Mouse (Mus musculus) CD8-positive naive resting alpha-beta T cell, adult 57 days (primary cell): ENCODE measurements around the gene Thbs2. TPM values are rescaled to one million over a fixed set of nuclear protein-coding genes. Genes with fewer than 3 reads are reported as not detected.

Experiments used
- total RNA-seq: library from RNA; stranded (reverse); gene quantifications from one replicate; pipeline ENCODE4 v1.2.4, GENCODE M21; 2023

Thbs2 gene
- total RNA-seq, result not detected

GRCm38 (mm10) chr17:14693994-14694374 is at the start of gene Thbs2:
Thbs2 (minus strand) TSS chr17:14694235.

Other genes starting within 250 kb of the Thbs2 start
- gene Wdr27, start 248.9 kb upstream of the Thbs2 start, total RNA-seq, result 0.80 TPM
- 21.1 TPM for gene 1600012H06Rik, start 248.9 kb upstream of the Thbs2 start, total RNA-seq